Mouse (Mus musculus): ENCODE results near the gene Efcab14. TPM values are rescaled to one million over a fixed set of nuclear protein-coding genes. Genes with fewer than 3 reads are reported as not detected.

Efcab14 gene
- polyA plus RNA-seq, 1 experiment from 2014 or later = 10.7 TPM

DNA sequence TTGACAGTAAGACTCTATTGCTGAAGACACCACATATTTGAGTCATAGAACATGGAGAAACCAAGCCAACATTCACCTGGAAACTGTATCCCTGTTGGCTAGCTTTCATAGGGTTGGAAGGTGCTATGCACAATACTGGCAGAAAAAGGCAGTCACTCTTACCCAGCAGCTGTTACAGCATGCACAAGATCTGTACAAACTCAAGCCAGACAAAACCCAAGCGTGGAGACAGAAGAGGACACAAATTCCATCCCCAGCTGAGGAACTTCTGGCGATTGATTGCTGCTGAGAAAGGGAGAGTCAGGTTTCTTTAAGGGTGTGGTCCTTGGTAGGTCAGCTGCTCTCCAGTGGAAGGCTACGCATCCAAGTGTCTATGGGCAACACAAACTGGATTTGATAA lies 82.7 kb downstream of the Efcab14 start:
- H3K4me1 ChIP-seq (replicated peaks) = peaks cover 32% of the 10 kb centered on the region
- no peak overlapping the region for H3K27ac ChIP-seq (replicated peaks)
- no peak for ATAC-seq (ENCODE audit: insufficient read depth)
- H3K36me3 ChIP-seq (replicated peaks) = no peaks in the 10 kb centered on the region
- H3K4me2 ChIP-seq = no peak overlapping the region
- 48% methylated on average over 3 of the region's 3 CpGs for WGBS (ENCODE audit: insufficient replicate concordance)
- H3K9ac ChIP-seq = no peak overlapping the region
- no peak overlapping the region for H3K4me3 ChIP-seq (replicated peaks)
- H3K27me3 ChIP-seq = no peaks in the 10 kb centered on the region
- H3K9me3 ChIP-seq (replicated peaks) = no peaks in the 10 kb centered on the region

DNA sequence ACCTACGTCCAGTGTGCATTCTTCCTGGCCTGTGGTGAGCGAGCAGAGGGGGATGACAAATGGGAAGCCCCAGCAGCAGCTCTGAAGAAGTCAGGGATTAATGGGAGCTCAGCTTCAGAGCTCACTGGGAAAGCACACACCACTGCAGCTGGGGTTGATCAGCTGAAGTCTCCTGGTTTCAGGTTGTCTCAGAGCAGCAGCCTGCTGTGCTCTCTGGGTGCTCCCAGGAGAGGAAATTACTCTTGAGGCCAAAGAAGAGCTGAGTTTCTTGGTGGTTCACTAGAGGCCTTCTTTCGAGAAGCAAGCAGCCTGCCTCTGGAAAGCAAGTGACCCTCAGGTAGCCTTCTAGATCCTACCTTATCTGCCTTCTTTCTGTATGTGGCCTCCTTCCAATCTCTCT lies 83.4 kb downstream of the Efcab14 start:
- no peak overlapping the region for H3K4me2 ChIP-seq
- H3K27ac ChIP-seq (replicated peaks) = no peak overlapping the region
- H3K4me3 ChIP-seq (replicated peaks) = no peak overlapping the region
- H3K9ac ChIP-seq = no peak overlapping the region
- WGBS (ENCODE audit: insufficient replicate concordance) = 71% methylated on average over 3 of the region's 3 CpGs
- no peaks in the 10 kb centered on the region for H3K9me3 ChIP-seq (replicated peaks)
- peaks cover 37% of the 10 kb centered on the region for H3K4me1 ChIP-seq (replicated peaks)
- no peaks in the 10 kb centered on the region for H3K36me3 ChIP-seq (replicated peaks)
- no peaks in the 10 kb centered on the region for H3K27me3 ChIP-seq
- no peak for ATAC-seq (ENCODE audit: insufficient read depth)

DNA sequence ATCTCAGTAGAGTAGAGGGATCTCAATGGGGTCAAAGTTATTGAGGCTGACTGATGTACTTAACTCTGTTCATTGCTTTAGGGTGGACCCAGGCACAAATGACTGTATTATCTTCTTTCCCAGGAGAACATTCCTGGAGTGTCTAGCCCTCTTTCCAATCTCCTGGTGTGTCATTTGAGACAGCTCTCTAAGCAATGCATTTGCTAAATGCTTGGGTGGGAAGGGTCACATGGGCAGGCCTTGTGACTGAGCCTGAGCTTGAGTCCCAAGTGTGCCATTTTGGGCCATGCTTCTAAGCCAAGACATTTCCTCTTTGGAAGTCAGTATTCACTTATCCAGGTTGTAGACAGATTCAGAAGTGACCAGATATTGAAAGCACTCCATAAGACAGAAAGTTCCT lies 83.9 kb downstream of the Efcab14 start:
- H3K4me1 ChIP-seq (replicated peaks) = peaks cover 37% of the 10 kb centered on the region
- no peak for ATAC-seq (ENCODE audit: insufficient read depth)
- H3K9me3 ChIP-seq (replicated peaks) = no peaks in the 10 kb centered on the region
- H3K27me3 ChIP-seq = no peaks in the 10 kb centered on the region
- H3K27ac ChIP-seq (replicated peaks) = no peak overlapping the region
- H3K4me3 ChIP-seq (replicated peaks) = no peak overlapping the region
- H3K9ac ChIP-seq = no peak overlapping the region
- no peaks in the 10 kb centered on the region for H3K36me3 ChIP-seq (replicated peaks)
- no peak overlapping the region for H3K4me2 ChIP-seq

DNA sequence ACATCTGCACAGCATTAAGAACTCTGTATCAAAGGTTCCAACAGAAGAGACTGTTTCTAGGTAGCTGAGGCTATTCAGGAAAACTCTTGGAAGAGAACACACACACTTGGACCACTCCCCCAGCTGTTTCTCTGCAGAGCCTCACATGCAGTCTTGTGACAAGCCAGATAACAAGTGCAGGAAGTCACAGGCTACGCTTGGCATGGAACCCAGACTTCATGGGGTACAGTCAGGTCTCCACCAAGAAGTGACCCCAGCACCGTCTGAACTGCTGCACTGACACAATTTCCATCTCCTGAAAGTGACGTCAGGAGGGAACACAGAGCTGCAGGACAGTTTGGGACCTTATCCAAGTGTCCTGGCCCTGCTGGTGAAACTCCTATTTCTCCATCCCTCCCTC lies 84.4 kb downstream of the Efcab14 start:
- Histone ChIP-seq H3K27ac (replicated peaks) (no peak overlapping the region), H3K9ac (no peak overlapping the region), H3K27me3 (no peaks in the 10 kb centered on the region), H3K9me3 (replicated peaks) (no peaks in the 10 kb centered on the region), H3K4me1 (replicated peaks) (peaks cover 40% of the 10 kb centered on the region), H3K4me3 (replicated peaks) (no peak overlapping the region), H3K36me3 (replicated peaks) (no peaks in the 10 kb centered on the region), H3K4me2 (no peak overlapping the region)
- no peak for ATAC-seq (ENCODE audit: insufficient read depth)
- 37% methylated on average over 3 of the region's 3 CpGs for WGBS (ENCODE audit: insufficient replicate concordance)

DNA sequence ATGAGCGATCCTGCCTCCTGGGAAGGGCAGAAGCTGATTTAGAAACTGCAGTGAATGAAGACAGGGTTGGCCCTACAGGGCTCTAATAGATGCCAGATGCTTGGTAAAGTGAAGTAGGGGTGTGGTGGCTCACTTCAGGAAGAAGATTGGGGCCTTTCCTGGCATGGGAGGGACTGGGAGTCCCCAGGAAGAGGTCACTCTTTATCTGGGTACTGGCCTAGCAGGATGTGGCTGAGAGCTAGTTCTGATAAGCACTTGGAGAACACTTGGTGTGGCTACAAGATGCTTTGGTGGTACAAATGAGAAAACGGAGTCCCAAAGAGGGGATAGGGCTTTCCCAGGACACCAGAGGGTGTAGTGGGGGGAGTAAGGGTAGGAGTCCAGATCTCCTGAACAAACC lies 86.6 kb downstream of the Efcab14 start:
- H3K36me3 ChIP-seq (replicated peaks) = no peaks in the 10 kb centered on the region
- H3K4me3 ChIP-seq (replicated peaks) = no peak overlapping the region
- no peak overlapping the region for H3K9ac ChIP-seq
- H3K4me2 ChIP-seq = peak overlapping the region; percentile 29
- H3K27me3 ChIP-seq = no peaks in the 10 kb centered on the region
- 16% methylated on average over 2 of the region's 2 CpGs for WGBS (ENCODE audit: insufficient replicate concordance)
- peak overlapping the region; percentile 41 for H3K27ac ChIP-seq (replicated peaks)
- H3K4me1 ChIP-seq (replicated peaks) = peaks cover 57% of the 10 kb centered on the region
- H3K9me3 ChIP-seq (replicated peaks) = no peaks in the 10 kb centered on the region
- ATAC-seq (ENCODE audit: insufficient read depth) = peak; percentile 21

DNA sequence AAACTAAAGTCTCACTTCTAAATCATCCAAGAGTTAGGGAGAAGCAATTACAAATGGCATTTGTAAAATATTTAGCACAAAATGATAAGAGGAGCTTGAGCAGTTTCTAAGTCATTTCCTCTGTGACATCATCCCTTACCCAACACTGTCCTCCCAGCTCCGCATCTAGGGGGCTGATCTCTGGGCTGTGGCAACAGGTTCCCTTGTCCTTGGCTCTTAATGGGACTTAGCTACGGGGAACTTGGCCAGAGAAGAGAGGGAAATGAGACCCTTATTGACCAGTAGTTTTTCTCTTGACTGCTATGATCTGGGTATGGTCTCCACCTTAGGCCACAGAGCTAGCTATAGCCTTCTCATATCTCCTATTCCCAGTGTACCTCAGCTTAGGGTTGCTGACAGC lies 87.7 kb downstream of the Efcab14 start:
- H3K27me3 ChIP-seq = no peaks in the 10 kb centered on the region

More for the DNA sequence above, 87.7 kb downstream of the Efcab14 start:
- Histone ChIP-seq H3K36me3 (replicated peaks) (no peaks in the 10 kb centered on the region), H3K4me3 (replicated peaks) (no peak overlapping the region), H3K9ac (no peak overlapping the region), H3K9me3 (replicated peaks) (no peaks in the 10 kb centered on the region), H3K27ac (replicated peaks) (no peak overlapping the region), H3K4me1 (replicated peaks) (peaks cover 68% of the 10 kb centered on the region), H3K4me2 (no peak overlapping the region)
- ATAC-seq (ENCODE audit: insufficient read depth) = no peak
- WGBS (ENCODE audit: insufficient replicate concordance) = 17% methylated on average over 2 of the region's 2 CpGs

Other genes with a start within 250 kb of the Efcab14 start
- not detected in 2 replicates for gene Cyp4a14, start 241.6 kb upstream of the Efcab14 start, polyA plus RNA-seq (2015; fragmentation: Nextera tagmentation; extraction: Ambion mirVana)
- not detected in 2 replicates for gene Cyp4a10, start 219.5 kb upstream of the Efcab14 start, polyA plus RNA-seq (2015; fragmentation: Nextera tagmentation; extraction: Ambion mirVana)
- gene Cyp4a31, start 174.1 kb upstream of the Efcab14 start, polyA plus RNA-seq (2015; fragmentation: Nextera tagmentation; extraction: Ambion mirVana) = 0.32 and 1.1 TPM in 2 replicates
- gene Cyp4a32, start 136.8 kb upstream of the Efcab14 start, polyA plus RNA-seq (2015; fragmentation: Nextera tagmentation; extraction: Ambion mirVana) = not detected in 2 replicates
- gene Cyp4b1, start 90.0 kb upstream of the Efcab14 start, polyA plus RNA-seq (2015; fragmentation: Nextera tagmentation; extraction: Ambion mirVana) = 3.7 and 3.8 TPM in 2 replicates
- not detected in 2 replicates for gene Tex38, start 43.3 kb downstream of the Efcab14 start, polyA plus RNA-seq (2015; fragmentation: Nextera tagmentation; extraction: Ambion mirVana)
- 15.7 and 16.4 TPM in 2 replicates for gene Atpaf1, start 47.1 kb downstream of the Efcab14 start, polyA plus RNA-seq (2015; fragmentation: Nextera tagmentation; extraction: Ambion mirVana)
- 8.0 and 8.2 TPM in 2 replicates for gene Mob3c, start 90.3 kb downstream of the Efcab14 start, polyA plus RNA-seq (2015; fragmentation: Nextera tagmentation; extraction: Ambion mirVana)
- 30.0 and 33.1 TPM in 2 replicates for gene Mknk1, start 101.5 kb downstream of the Efcab14 start, polyA plus RNA-seq (2015; fragmentation: Nextera tagmentation; extraction: Ambion mirVana)
- not detected in 2 replicates for gene Kncn, start 146.7 kb downstream of the Efcab14 start, polyA plus RNA-seq (2015; fragmentation: Nextera tagmentation; extraction: Ambion mirVana)
- not detected in 2 replicates for gene 6430628N08Rik, start 152.9 kb downstream of the Efcab14 start, polyA plus RNA-seq (2015; fragmentation: Nextera tagmentation; extraction: Ambion mirVana)
- not detected in 2 replicates for gene Dmbx1, start 202.2 kb downstream of the Efcab14 start, polyA plus RNA-seq (2015; fragmentation: Nextera tagmentation; extraction: Ambion mirVana)

Measured in liver, embryonic 15.5 days (tissue).